Mouse (Mus musculus): ENCODE data around the gene Olfr26.

GRCm38 (mm10) chr9:38815458-38815986 lies 39.3 kb upstream of the Olfr26 start:
- TF ChIP-seq CTCF (IDR thresholded peaks at IDR 0.05) (no peak), POLR2A (IDR thresholded peaks at IDR 0.05; ENCODE audit: insufficient read depth, low read depth, low read length) (no peak)
